14 mouse cellular contexts compared by ENCODE assay signal in genomic region chr8:121316009-121316408, GRCm38 (mm10).
DNase-seq lines count a peak whose midpoint lies in the region; ATAC-seq and TF ChIP-seq lines count a peak whose summit lies in the region.
"Had no signal": no experiment of that assay in that cellular context is flagged by ENCODE, and none has a peak within 500 bp of the region (broad histone marks: within the 10 kb centered on the region; RNA-seq: fewer than 3 reads in every experiment).

No protein-coding gene starts in this region.

- TF ChIP-seq CTCF in kidney, postnatal 0 days (IDR thresholded peaks at IDR 0.05; ENCODE audit: low read depth): peak; percentile 17; the same call in 1 of the 2 replicates
- TF ChIP-seq CTCF in kidney, adult 2 months (conservative IDR thresholded peaks at IDR 0.05; ENCODE audit: insufficient read depth, insufficient read length, low read depth, low read length): no peak

- no peak overlapping the region; the same call in 1 of the 2 replicates for H3K9ac ChIP-seq in kidney, postnatal 0 days (ENCODE audit: low read depth, low read length)
- H3K9ac ChIP-seq: forebrain, embryonic 12.5 days had no signal

- no peak overlapping the region for H3K4me2 ChIP-seq in kidney, postnatal 0 days (ENCODE audit: low read length)
- H3K4me2 ChIP-seq: forebrain, embryonic 12.5 days had no signal

- H3K4me3 ChIP-seq in kidney, postnatal 0 days (replicated peaks; ENCODE audit: low read depth, low read length): no peak overlapping the region
- H3K4me3 ChIP-seq in kidney, adult 2 months (ENCODE audit: insufficient read depth, low read depth, low read length): no peak overlapping the region
- H3K4me3 ChIP-seq: forebrain, embryonic 12.5 days; myocyte had no signal

- WGBS in kidney, postnatal 0 days: 14% methylated on average over 18 of the region's 18 CpGs
- 28% methylated on average over 18 of the region's 18 CpGs for WGBS in kidney, adult 2 months

- no peaks in the 10 kb centered on the region for H3K9me3 ChIP-seq in kidney, postnatal 0 days (replicated peaks; ENCODE audit: low read length)
- H3K9me3 ChIP-seq: forebrain, embryonic 12.5 days had no signal

- H3K36me3 ChIP-seq in kidney, postnatal 0 days (ENCODE audit: insufficient read depth, low read length): no peaks in the 10 kb centered on the region
- no peaks in the 10 kb centered on the region for H3K36me3 ChIP-seq in kidney, adult 2 months (ENCODE audit: control insufficient read depth, insufficient read depth, low read length)
- H3K36me3 ChIP-seq: forebrain, embryonic 12.5 days had no signal

- H3K27me3 ChIP-seq in kidney, postnatal 0 days (ENCODE audit: insufficient read depth, low read length): no peaks in the 10 kb centered on the region
- no peaks in the 10 kb centered on the region for H3K27me3 ChIP-seq in kidney, adult 2 months (replicated peaks; ENCODE audit: control insufficient read depth, insufficient read depth, low read length)

- 0 out of 2 replicates have a peak, but pooled peaks have one; percentile 19 for ATAC-seq in kidney, postnatal 0 days (replicated peaks; ENCODE audit: low FRiP score, low read depth)
- ATAC-seq in megakaryocyte-erythroid progenitor cell, adult 5-6 weeks (replicated peaks; ENCODE audit: low FRiP score, low TSS enrichment, poor library complexity, severe bottlenecking): no peak
- ATAC-seq: hindbrain, embryonic 16.5 days had no signal

- DNase-seq in embryo, embryonic 10 days (ENCODE audit: low spot score): peak; percentile 68
- no peak for DNase-seq in embryo, embryonic 9.5 days (ENCODE audit: extremely low spot score)
- DNase-seq in kidney, postnatal 0 days (ENCODE audit: low spot score): peak; percentile 75
- DNase-seq in kidney, adult 2 months: no peak
- DNase-seq in urinary bladder, postnatal 14 days (ENCODE audit: low spot score): peak; percentile 26
- no peak for DNase-seq in urinary bladder, postnatal 36 days (ENCODE audit: low spot score in 2 of 2)
- no peak for DNase-seq in thymus, postnatal 4 days
- DNase-seq: adrenal gland, postnatal 25 days; gastrocnemius, postnatal 10 days; left cerebral cortex, postnatal 4 days had no signal

- peaks cover 13% of the 10 kb centered on the region for H3K4me1 ChIP-seq in kidney, postnatal 0 days (replicated peaks; ENCODE audit: insufficient read depth, low read length)
- no peaks in the 10 kb centered on the region for H3K4me1 ChIP-seq in kidney, adult 2 months (ENCODE audit: control insufficient read depth, insufficient read depth, low read length)

- peak overlapping the region; percentile 64 for H3K27ac ChIP-seq in kidney, postnatal 0 days
- H3K27ac ChIP-seq in kidney, adult 2 months (ENCODE audit: insufficient read depth, low read depth, low read length): no peak overlapping the region
- H3K27ac ChIP-seq: forebrain, embryonic 12.5 days had no signal

- no peak for TF ChIP-seq POLR2A in kidney, adult 2 months (IDR thresholded peaks at IDR 0.05; ENCODE audit: low read depth, low read length)

Comparison
In these comparisons a context has a peak if more than half of its experiments do, and no peak if none do; other contexts are left out.
1. DNase-seq: peak in embryo, embryonic 10 days (single experiment), kidney, postnatal 0 days (single experiment) and urinary bladder, postnatal 14 days (single experiment); none in embryo, embryonic 9.5 days (single experiment), kidney, adult 2 months (single experiment), urinary bladder, postnatal 36 days (0 of 2) and thymus, postnatal 4 days (single experiment).